Mouse (Mus musculus): ENCODE results near the gene Fastk.
"Not testable (repeated sequence)": the region's sequence is repeated elsewhere in the genome, so short reads cannot be mapped to it uniquely, and the experiment has no call there.

Fastk gene

GRCm38 (mm10) chr5:24423129-24424003 lies 21.7 kb downstream of the Fastk start, which contains the start of the genes Cdk5 and Slc4a2:
Gene Cdk5 (minus strand): TSS chr5:24423530.
Gene Slc4a2 (plus strand): TSS chr5:24423837.
- DNase-seq: peak; percentile 99

- no peak for DNase-seq
These were observed 24.7 kb downstream of the Fastk start for GRCm38 (mm10) chr5:24420381-24420780.

DNA sequence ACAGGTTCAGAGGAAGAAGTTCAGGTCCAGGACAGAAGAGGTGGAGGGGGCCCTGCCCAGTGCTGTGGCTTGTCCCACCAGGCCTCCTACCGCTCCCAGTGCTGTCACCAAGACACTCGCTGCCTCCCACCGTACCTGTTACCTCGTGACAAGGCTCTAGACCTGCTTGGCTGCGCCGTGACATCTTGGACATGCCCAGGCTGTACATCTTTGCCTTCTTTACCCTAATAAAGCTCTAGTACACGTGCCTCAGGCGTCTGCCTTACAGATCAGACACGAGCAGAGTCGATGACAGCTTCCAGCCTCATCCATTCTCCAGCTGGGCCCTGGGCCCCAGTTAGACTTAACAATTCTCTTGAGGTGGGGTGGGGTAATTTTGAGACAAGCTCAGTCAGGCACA lies 27.5 kb downstream of the Fastk start:
- DNase-seq: no peak

GRCm38 (mm10) chr5:24416222-24416736 lies 28.8 kb downstream of the Fastk start:
- peak; percentile 73 to 83 for DNase-seq

- peak in 1 of 2 experiments; percentile 34 for DNase-seq
These were observed 31.1 kb downstream of the Fastk start for GRCm38 (mm10) chr5:24413938-24414337.

DNA sequence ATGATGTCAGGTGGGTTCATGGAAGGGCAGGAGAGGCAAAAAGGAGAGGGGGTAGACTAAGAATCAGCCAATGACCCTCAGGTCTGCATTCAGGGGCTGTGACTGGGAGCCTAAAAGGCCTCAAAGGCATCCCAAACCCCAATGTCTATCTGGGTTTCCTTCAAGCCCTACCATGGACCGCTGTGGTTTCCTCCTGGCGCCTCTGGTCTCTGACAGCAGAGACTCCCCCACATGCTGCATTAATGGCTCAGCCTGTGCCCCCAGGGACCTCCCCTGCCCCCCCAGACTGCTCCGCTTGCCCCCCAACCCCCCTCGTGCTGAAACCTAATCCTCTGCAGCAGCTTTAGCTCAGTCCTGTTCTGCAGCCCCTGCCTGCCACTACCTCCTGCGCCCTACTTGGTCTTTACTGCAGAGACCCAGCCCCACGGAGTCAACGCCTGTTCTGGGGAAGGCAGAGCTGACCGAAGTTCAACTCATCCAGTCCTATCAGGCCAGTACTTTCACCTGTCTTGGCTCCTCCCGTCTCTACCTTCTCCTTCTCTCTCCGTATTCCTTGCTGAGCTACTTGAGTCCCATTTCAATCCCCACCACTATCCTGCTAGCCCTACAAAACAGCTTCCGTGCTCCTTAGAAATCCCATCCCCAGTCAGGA lies 31.9 kb downstream of the Fastk start, which contains the start of gene Asic3:
Asic3 (plus strand) TSS at position 351 of the 652 bp plus-strand sequence.
- DNase-seq: peak; percentile 43 to 55

DNA sequence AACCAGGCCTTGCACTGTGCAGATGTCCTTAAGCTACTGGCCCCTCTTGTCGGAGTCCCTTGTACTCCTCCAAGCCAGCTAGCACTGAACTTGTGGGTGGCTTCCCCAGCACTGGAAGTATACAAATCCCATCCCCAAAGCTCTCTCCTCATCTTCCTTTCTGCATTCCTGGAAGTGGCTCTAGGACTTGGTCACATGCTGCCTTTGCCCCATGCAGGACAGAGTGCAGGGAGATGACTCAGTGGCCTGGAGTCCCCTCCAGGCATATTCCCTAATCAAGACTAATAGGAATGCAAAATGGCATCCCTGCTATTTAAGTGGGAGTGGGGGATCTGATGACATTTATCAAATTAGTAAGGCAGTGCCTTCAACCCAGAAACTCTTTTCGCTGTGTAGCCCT lies 33.0 kb downstream of the Fastk start:
- no peak for DNase-seq

GRCm38 (mm10) chr5:24409466-24409865 lies 35.6 kb downstream of the Fastk start:
- DNase-seq: no peak

GRCm38 (mm10) chr5:24408651-24409050 lies 36.4 kb downstream of the Fastk start:
- no peak for DNase-seq

GRCm38 (mm10) chr5:24405389-24405876 lies 39.7 kb downstream of the Fastk start:
- DNase-seq: no peak

- no peak for DNase-seq
These were observed 40.3 kb downstream of the Fastk start for GRCm38 (mm10) chr5:24404594-24405360.

GRCm38 (mm10) chr5:24401969-24402368 lies 43.1 kb downstream of the Fastk start:
- DNase-seq: no peak

GRCm38 (mm10) chr5:24400911-24401605 lies 44.0 kb downstream of the Fastk start:
- DNase-seq: no peak

DNA sequence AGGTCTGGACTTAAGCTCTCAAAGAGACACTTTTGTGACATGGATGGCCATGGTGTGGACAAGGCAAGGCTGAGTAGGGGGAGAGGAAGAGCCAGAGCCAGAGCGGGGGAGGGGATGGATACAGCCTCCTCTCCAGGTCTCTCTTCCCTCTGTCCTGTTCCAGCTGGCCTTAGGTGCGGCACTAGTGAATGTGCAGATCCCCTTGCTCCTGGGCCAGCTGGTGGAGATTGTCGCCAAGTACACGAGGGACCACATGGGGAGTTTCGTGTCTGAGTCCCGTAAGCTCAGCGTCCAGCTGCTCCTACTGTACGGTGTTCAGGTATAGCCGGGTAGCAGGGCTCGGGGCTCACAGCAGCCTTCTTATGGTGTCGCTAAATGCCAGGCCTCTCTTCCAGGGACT lies 44.7 kb downstream of the Fastk start:
- no peak for DNase-seq

GRCm38 (mm10) chr5:24399686-24400085 lies 45.4 kb downstream of the Fastk start:
- no peak for DNase-seq

DNA sequence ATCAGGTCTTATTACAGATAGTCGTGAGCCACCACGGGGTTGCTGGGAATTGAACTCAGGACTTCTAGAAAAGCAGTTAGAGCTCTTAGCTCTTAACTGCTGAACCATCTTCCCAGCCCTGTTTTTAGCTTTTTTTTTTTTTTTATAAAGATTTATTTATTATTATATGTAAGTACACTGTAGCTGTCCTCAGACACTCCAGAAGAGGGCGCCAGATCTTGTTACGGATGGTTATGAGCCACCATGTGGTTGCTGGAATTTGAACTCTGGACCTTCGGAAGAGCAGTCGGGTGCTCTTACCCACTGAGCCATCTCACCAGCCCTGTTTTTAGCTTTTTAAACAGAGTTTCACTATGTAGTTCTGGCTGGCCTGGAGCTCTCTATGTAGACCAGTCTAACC lies 48.8 kb downstream of the Fastk start:
- not testable (repeated sequence) for DNase-seq

- DNase-seq: peak; percentile 94 to 97
These were observed 50.8 kb downstream of the Fastk start for GRCm38 (mm10) chr5:24394165-24394894.

DNA sequence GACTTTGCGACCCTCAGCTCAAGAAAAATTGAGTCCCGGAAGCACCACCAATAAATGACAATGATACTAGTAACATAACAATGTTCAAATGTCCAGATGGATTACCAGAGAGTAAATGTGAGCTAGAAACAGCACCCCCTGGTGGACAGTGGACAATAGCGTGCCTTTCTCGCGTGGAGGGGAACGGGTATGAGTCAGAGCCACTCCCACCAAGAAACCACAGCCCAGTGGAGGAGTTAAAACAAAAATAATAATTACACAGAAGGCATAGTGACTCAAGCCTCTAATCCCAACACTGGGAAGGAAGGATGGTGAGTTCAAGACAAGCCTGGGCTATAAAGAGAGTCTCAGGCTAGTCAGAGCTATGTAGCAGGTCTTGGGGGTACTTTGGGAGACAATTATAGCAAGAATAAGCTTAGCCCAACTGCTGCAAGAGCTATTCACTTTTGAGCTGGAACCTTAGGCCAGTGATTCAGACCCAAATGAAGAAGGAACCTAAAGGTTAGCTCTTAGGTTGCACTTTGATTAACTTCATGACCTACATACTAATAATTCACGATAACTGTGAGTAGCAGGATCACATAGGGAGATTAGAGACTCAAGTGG lies 51.6 kb downstream of the Fastk start, which contains the start of gene Abcb8:
Abcb8 (plus strand) TSS at position 272 of the 606 bp plus-strand sequence.
- peak; percentile 81 to 88 for DNase-seq

DNA sequence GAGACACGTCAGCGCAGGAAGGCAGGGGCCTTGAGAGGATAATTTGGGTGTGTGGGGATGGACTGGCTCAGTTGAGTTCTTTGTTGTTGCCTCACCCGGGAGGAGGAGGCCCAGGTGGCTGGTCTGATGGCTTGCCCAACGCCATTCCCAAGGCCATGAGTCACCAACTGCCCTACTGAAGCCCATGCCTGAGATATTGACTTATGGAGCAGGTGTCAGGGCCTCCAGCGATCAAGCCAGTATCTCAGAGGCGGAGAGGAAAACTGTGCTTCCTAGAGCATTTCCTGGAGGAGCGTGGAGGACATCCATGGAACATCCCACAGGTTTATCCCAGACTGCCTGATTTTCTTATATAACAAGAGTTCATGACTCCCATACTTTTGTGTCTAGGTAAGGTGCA lies 52.4 kb downstream of the Fastk start:
- DNase-seq: peak in 1 of 2 experiments; percentile 8

DNA sequence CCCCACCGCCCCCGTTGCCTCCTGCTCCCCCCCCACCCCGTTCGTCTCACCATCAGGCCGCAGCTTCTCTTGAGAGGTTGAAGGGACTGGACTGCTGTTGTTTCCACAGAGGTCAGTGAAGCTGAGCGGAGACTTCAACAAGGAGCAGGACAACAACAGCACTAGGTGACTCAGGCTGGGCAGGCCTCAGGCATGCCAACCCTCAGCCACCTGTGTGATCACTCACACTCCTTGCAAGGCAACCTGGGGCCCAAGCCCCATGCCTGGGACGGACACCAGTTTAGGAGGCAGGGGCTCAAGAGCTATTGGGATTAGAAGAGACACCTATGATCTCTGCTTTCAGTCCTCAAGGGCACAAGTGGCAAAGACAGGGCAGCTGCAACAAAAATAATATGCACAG lies 53.2 kb downstream of the Fastk start, which contains the start of gene Atg9b:
Atg9b (minus strand) TSS at position 280 of the 400 bp plus-strand sequence.
- no peak for DNase-seq

DNA sequence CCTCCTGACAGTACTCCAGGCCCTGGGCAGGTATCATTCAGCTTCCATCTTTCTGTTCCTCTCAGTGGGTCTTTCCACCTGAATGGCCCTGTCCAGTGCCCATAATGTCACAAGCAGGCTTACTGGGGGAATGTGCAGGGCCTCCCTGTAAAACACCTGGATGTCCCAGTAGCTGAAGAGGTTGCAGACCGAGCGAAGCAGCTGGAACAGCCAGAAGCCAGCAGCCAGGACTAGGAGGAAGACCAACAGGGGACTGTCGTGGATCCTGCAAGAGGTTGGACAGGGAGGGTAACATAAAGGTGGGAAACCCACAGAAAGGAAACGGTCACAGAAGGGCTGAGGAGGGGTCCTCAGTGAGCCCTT lies 55.4 kb downstream of the Fastk start:
- DNase-seq: no peak
